Mouse (Mus musculus) gastrocnemius, postnatal 4 days (tissue): ENCODE data around the gene Gm28778. TPM values are rescaled to one million over a fixed set of nuclear protein-coding genes. Genes with fewer than 3 reads are reported as not detected.

Experiments
- total RNA-seq, 2 experiments: library from RNA; stranded (reverse); gene quantifications; 2 replicates each; pipeline ENCODE4 v1.2.3; 2021

The Gm28778 gene
- total RNA-seq, 2 experiments from 2014 or later: 1.1 TPM; not detected in 1

Other genes starting within 250 kb of the Gm28778 start
- 10 to 100 TPM; 68.6 to 81.2 TPM for gene Mstn, start 235.5 kb upstream of the Gm28778 start, total RNA-seq
- gene 1700019A02Rik, start 109.5 kb upstream of the Gm28778 start, total RNA-seq: not detected
- gene Pms1, start 93 bp upstream of the Gm28778 start, total RNA-seq: 10 to 100 TPM; 11.6 to 14.6 TPM
- 1 to 10 TPM; 6.1 to 6.7 TPM for gene Ormdl1, start within 50 bp of the Gm28778 start, total RNA-seq
- gene Osgepl1, start 16.5 kb downstream of the Gm28778 start, total RNA-seq: 10 to 100 TPM; 12.6 to 16.5 TPM
- 1 to 10 TPM; 8.0 to 8.9 TPM for gene Asdurf, start 55.5 kb downstream of the Gm28778 start, total RNA-seq
- gene Gm28551, start 55.6 kb downstream of the Gm28778 start, total RNA-seq: not detected
- gene Asnsd1, start 55.6 kb downstream of the Gm28778 start, total RNA-seq: 10 to 100 TPM; 52.2 to 54.7 TPM